Mouse (Mus musculus) stomach, embryonic 16.5 days (tissue): ENCODE data around the gene Treml4. TPM values are rescaled to one million over a fixed set of nuclear protein-coding genes. Genes with fewer than 3 reads are reported as not detected.

Source experiments
- ATAC-seq: fragments of 200-750 bp; cut with Nextera tagmentation; 2 replicates; pipeline ENCODE4 v1.8.0; 2017; ENCODE audit warnings: moderate number of reproducible peaks, moderate TSS enrichment; ENCODE audit not compliant: insufficient read depth, low FRiP score
- H3K27ac ChIP-seq: fragments of 300-500 bp; sonication (generic); 2 replicates; pipeline ENCODE4 v1.5.1; 2014; ENCODE audit warnings: low read length
- H3K27me3 ChIP-seq: fragments of 300-500 bp; sonication (generic); 2 replicates; pipeline ENCODE4 v1.6.1; 2014; ENCODE audit warnings: low read length, control low read depth, mixed read lengths; ENCODE audit not compliant: control insufficient read depth, insufficient read depth
- H3K36me3 ChIP-seq: fragments of 300-500 bp; sonication (generic); 2 replicates; pipeline ENCODE4 v1.6.1; 2014; ENCODE audit warnings: low read length; ENCODE audit not compliant: control insufficient read depth, insufficient read depth
- H3K4me1 ChIP-seq: fragments of 300-500 bp; sonication (generic); 2 replicates; pipeline ENCODE4 v1.6.1; 2014; ENCODE audit warnings: low read length, control low read depth, mixed read lengths; ENCODE audit not compliant: control insufficient read depth, insufficient read depth
- H3K4me2 ChIP-seq: fragments of 300-500 bp; sonication (generic); 2 replicates; pipeline ENCODE4 v1.6.1; 2014; ENCODE audit warnings: low read depth, low read length, mixed read lengths
- H3K4me3 ChIP-seq: fragments of 300-500 bp; sonication (generic); replicated peaks from 2 replicates; pipeline ENCODE4 v1.5.1; 2014; ENCODE audit warnings: mild to moderate bottlenecking, low read length
- H3K9ac ChIP-seq: fragments of 300-500 bp; sonication (generic); 2 replicates; pipeline ENCODE4 v1.6.1; 2014; ENCODE audit warnings: low read length
- H3K9me3 ChIP-seq: fragments of 300-500 bp; sonication (generic); replicated peaks from 2 replicates; pipeline ENCODE4 v1.6.1; 2016; ENCODE audit warnings: low read length, control low read depth; ENCODE audit not compliant: control insufficient read depth
- WGBS: fragments of 180-500 bp; shearing (Covaris S2); extraction: QIAGEN DNeasy Blood & Tissue Kit; methylation state at CpG from one replicate; pipeline ENCODE4 v1.1.7; 2014; 5-methylcytosine and 5-hydroxymethylcytosine counted together
- polyA plus RNA-seq: library from polyadenylated mRNA; unstranded; fragments of >200 nt; fragmentation: Nextera tagmentation; extraction: Ambion mirVana; gene quantifications from 2 replicates; pipeline ENCODE4 v1.2.1, GENCODE M21; 2015

Gene Treml4
- polyA plus RNA-seq, 1 experiment from 2014 or later: 1.7 TPM

- H3K4me3 ChIP-seq: peak overlapping the region; percentile 29
- 21% methylated on average over 18 of the region's 18 CpGs for WGBS
- no peaks in the 10 kb centered on the region for H3K27me3 ChIP-seq
- H3K9me3 ChIP-seq: no peaks in the 10 kb centered on the region
- H3K9ac ChIP-seq: peak overlapping the region; percentile 57; the same call in 1 of the 2 replicates
- no peak overlapping the region for H3K27ac ChIP-seq
- no peak for ATAC-seq
- H3K36me3 ChIP-seq: no peaks in the 10 kb centered on the region
- peaks cover 4% of the 10 kb centered on the region; the same call in 1 of the 2 replicates for H3K4me1 ChIP-seq
- peak overlapping the region; percentile 52 for H3K4me2 ChIP-seq
These were observed 17.0 kb downstream of the Treml4 start for GRCm38 (mm10) chr17:48280943-48281738.

- ATAC-seq: no peak
- Histone ChIP-seq H3K9me3 (no peaks in the 10 kb centered on the region), H3K27me3 (no peaks in the 10 kb centered on the region), H3K36me3 (no peaks in the 10 kb centered on the region), H3K27ac (no peak overlapping the region), H3K4me2 (peak overlapping the region; percentile 52), H3K9ac (peak overlapping the region; percentile 57; the same call in 1 of the 2 replicates), H3K4me3 (peak overlapping the region; percentile 29), H3K4me1 (peaks cover 4% of the 10 kb centered on the region; the same call in 1 of the 2 replicates)
- 7% methylated on average over 3 of the region's 3 CpGs for WGBS
These were observed 17.6 kb downstream of the Treml4 start for GRCm38 (mm10) chr17:48281739-48282085.

- no peaks in the 10 kb centered on the region for H3K4me1 ChIP-seq
- H3K4me2 ChIP-seq: no peak overlapping the region
- 47% methylated on average over 1 of the region's 1 CpGs for WGBS
- H3K9me3 ChIP-seq: no peaks in the 10 kb centered on the region
- no peak overlapping the region for H3K9ac ChIP-seq
- H3K27ac ChIP-seq: no peak overlapping the region
- no peaks in the 10 kb centered on the region for H3K36me3 ChIP-seq
- H3K4me3 ChIP-seq: no peak overlapping the region
- H3K27me3 ChIP-seq: no peaks in the 10 kb centered on the region
- ATAC-seq: no peak
These were observed 22.7 kb downstream of the Treml4 start for GRCm38 (mm10) chr17:48286765-48287164.

GRCm38 (mm10) chr17:48287276-48287675 lies 23.2 kb downstream of the Treml4 start:
- Histone ChIP-seq H3K4me1 (no peaks in the 10 kb centered on the region), H3K27ac (no peak overlapping the region), H3K27me3 (no peaks in the 10 kb centered on the region), H3K4me3 (no peak overlapping the region), H3K9me3 (no peaks in the 10 kb centered on the region), H3K9ac (no peak overlapping the region), H3K4me2 (no peak overlapping the region), H3K36me3 (no peaks in the 10 kb centered on the region)
- ATAC-seq: no peak
- 55% methylated on average over 2 of the region's 2 CpGs for WGBS

GRCm38 (mm10) chr17:48293500-48294194 lies 29.6 kb downstream of the Treml4 start:
- Histone ChIP-seq H3K9me3 (no peaks in the 10 kb centered on the region), H3K27ac (no peak overlapping the region), H3K4me3 (no peak overlapping the region), H3K36me3 (no peaks in the 10 kb centered on the region), H3K4me1 (no peaks in the 10 kb centered on the region), H3K9ac (no peak overlapping the region), H3K4me2 (no peak overlapping the region), H3K27me3 (no peaks in the 10 kb centered on the region)
- ATAC-seq: no peak
- 78% methylated on average over 5 of the region's 5 CpGs for WGBS

- no peak within 1 kb of the TSS for H3K4me2 ChIP-seq
- H3K27me3 ChIP-seq: no peaks in the 10 kb centered on the region
- H3K9me3 ChIP-seq: no peaks in the 10 kb centered on the region
- no peaks in the 10 kb centered on the region for H3K36me3 ChIP-seq
- 0 out of 2 replicates have a peak within 1 kb of the TSS, but pooled peaks have one; percentile 19 for H3K27ac ChIP-seq
- H3K4me1 ChIP-seq: no peaks in the 10 kb centered on the region
- peak; percentile 38; the same call in 1 of the 2 replicates for ATAC-seq
- WGBS: 16% methylated on average over 3 of the region's 4 CpGs
- H3K4me3 ChIP-seq: no peak within 1 kb of the TSS
- H3K9ac ChIP-seq: no peak within 1 kb of the TSS
These were observed 35.1 kb downstream of the Treml4 start, which contains the start of gene Treml2 for GRCm38 (mm10) chr17:48299203-48299602. Treml2 (plus strand) TSS chr17:48299498.

- Histone ChIP-seq H3K36me3 (no peaks in the 10 kb centered on the region), H3K9me3 (no peaks in the 10 kb centered on the region), H3K4me3 (no peak overlapping the region), H3K9ac (no peak overlapping the region), H3K27me3 (no peaks in the 10 kb centered on the region), H3K27ac (0 out of 2 replicates have a peak overlapping the region, but pooled peaks have one; percentile 19), H3K4me1 (no peaks in the 10 kb centered on the region), H3K4me2 (no peak overlapping the region)
- ATAC-seq: no peak
- WGBS: 46% methylated on average over 7 of the region's 7 CpGs
These were observed 35.7 kb downstream of the Treml4 start for GRCm38 (mm10) chr17:48299756-48300155.

GRCm38 (mm10) chr17:48300199-48300598 lies 36.1 kb downstream of the Treml4 start:
- 54% methylated on average over 7 of the region's 7 CpGs for WGBS

GRCm38 (mm10) chr17:48300861-48301260 lies 36.8 kb downstream of the Treml4 start:
- no peak; the same call in 1 of the 2 replicates for ATAC-seq
- no peaks in the 10 kb centered on the region for H3K36me3 ChIP-seq
- H3K4me2 ChIP-seq: 0 out of 2 replicates have a peak overlapping the region, but pooled peaks have one; percentile 2
- 73% methylated on average over 9 of the region's 9 CpGs for whole genome bisulfite sequencing
- no peak overlapping the region for H3K27ac ChIP-seq
- 0 out of 2 replicates have a peak overlapping the region, but pooled peaks have one; percentile 1 for H3K4me3 ChIP-seq
- no peaks in the 10 kb centered on the region for H3K4me1 ChIP-seq
- no peaks in the 10 kb centered on the region for H3K9me3 ChIP-seq
- no peak overlapping the region for H3K9ac ChIP-seq
- H3K27me3 ChIP-seq: no peaks in the 10 kb centered on the region

More at GRCm38 (mm10) chr17:48300199-48300598, 36.1 kb downstream of the Treml4 start:
- Histone ChIP-seq H3K36me3 (no peaks in the 10 kb centered on the region), H3K4me1 (no peaks in the 10 kb centered on the region), H3K9me3 (no peaks in the 10 kb centered on the region), H3K4me3 (no peak overlapping the region), H3K27me3 (no peaks in the 10 kb centered on the region), H3K4me2 (no peak overlapping the region), H3K27ac (0 out of 2 replicates have a peak overlapping the region, but pooled peaks have one; percentile 19), H3K9ac (no peak overlapping the region)
- no peak for ATAC-seq
